Mouse (Mus musculus): ENCODE results near the gene Ak9. TPM values are rescaled to one million over a fixed set of nuclear protein-coding genes. Genes with fewer than 3 reads are reported as not detected.
A peak's percentile ranks its signal among the peaks of the same experiment; 100 is the strongest.

The Ak9 gene
- total RNA-seq, 2 experiments from 2014 or later, result not detected

- DNase-seq, result no peak
Measured at GRCm38 (mm10) chr10:41451656-41452055, 147.9 kb downstream of the Ak9 start.

- DNase-seq, result peak; percentile 20
Measured at GRCm38 (mm10) chr10:41452791-41453190, 149.0 kb downstream of the Ak9 start.

- no peak for DNase-seq
Measured at GRCm38 (mm10) chr10:41459990-41460389, 156.2 kb downstream of the Ak9 start.

- no peak for DNase-seq
Measured at GRCm38 (mm10) chr10:41460501-41460900, 156.7 kb downstream of the Ak9 start.

- DNase-seq, result no peak
Measured at GRCm38 (mm10) chr10:41461057-41461722, 157.4 kb downstream of the Ak9 start.

- DNase-seq, result no peak
Measured at GRCm38 (mm10) chr10:41464401-41464955, 160.7 kb downstream of the Ak9 start.

- no peak for DNase-seq
Measured at GRCm38 (mm10) chr10:41467325-41467724, 163.5 kb downstream of the Ak9 start.

- no peak for DNase-seq
Measured at GRCm38 (mm10) chr10:41470693-41471092, 166.9 kb downstream of the Ak9 start.

GRCm38 (mm10) chr10:41472534-41472933 is 168.8 kb downstream of the Ak9 start:
- no peak for DNase-seq

GRCm38 (mm10) chr10:41472962-41473481 is 169.2 kb downstream of the Ak9 start:
- no peak for DNase-seq

- DNase-seq, result peak; percentile 69
Measured at GRCm38 (mm10) chr10:41473782-41474468, 170.1 kb downstream of the Ak9 start.

- DNase-seq, result no peak
Measured at GRCm38 (mm10) chr10:41474981-41475391, 171.2 kb downstream of the Ak9 start.

- peak; percentile 62 for DNase-seq
Measured at GRCm38 (mm10) chr10:41476171-41477017, 172.6 kb downstream of the Ak9 start, which contains the start of gene Mical1. TSS of gene Mical1 (plus strand) at chr10:41476314.

- no peak for DNase-seq
Measured at GRCm38 (mm10) chr10:41477018-41477277, 173.2 kb downstream of the Ak9 start.

- peak; percentile 52 for DNase-seq
Measured at GRCm38 (mm10) chr10:41477278-41478181, 173.8 kb downstream of the Ak9 start.

- DNase-seq, result no peak
Measured at GRCm38 (mm10) chr10:41479961-41480360, 176.2 kb downstream of the Ak9 start.

- DNase-seq, result no peak
Measured at GRCm38 (mm10) chr10:41480938-41481880, 177.4 kb downstream of the Ak9 start.

- no peak for DNase-seq
Measured at GRCm38 (mm10) chr10:41482446-41482845, 178.7 kb downstream of the Ak9 start.

Measured in adrenal gland, postnatal 10 days (tissue).